Mouse (Mus musculus): ENCODE results near the gene Adamts12.

- TF ChIP-seq POLR2A (IDR thresholded peaks at IDR 0.05; ENCODE audit: borderline replicate concordance, extremely low read depth, insufficient read depth, insufficient read length, poor library complexity, severe bottlenecking) (no peak), CTCF (IDR thresholded peaks at IDR 0.05; ENCODE audit: borderline replicate concordance, extremely low read depth, insufficient read depth, insufficient read length) (no peak)
Measured at GRCm38 (mm10) chr15:11198246-11198795, 133.7 kb downstream of the Adamts12 start.

Measured in brain, embryonic 14.5 days (tissue).